Mouse (Mus musculus): ENCODE results near the gene Atg7.

DNA sequence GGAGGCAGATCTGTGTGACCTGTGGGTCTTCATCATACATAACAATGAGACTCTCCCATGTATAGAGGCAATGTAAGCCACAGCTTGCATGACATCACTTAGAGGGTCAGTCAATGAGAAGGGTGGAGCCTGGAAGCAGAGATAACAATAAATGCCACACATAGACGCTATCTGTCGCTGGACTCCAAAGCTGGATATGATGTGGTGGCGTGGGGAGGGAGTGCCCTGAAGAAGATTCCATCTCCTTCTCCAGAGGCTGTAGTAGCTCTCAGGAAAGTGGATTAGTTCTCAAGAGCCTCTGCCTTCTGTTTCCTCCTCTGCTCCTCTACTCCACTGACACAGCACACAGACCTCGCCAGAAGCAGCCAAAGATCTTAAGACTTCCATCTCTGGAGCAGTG, 237.9 kb downstream of the Atg7 start:
- TF ChIP-seq CTCF (IDR thresholded peaks at IDR 0.05; ENCODE audit: low read depth), result no peak
- TF ChIP-seq EP300 (optimal IDR thresholded peaks at IDR 0.05), result no peak

All from stomach, postnatal 0 days (tissue).